Mouse (Mus musculus): ENCODE data around the gene Bmpr1a.
A peak's percentile ranks its signal among the peaks of the same experiment; 100 is the strongest.

Bmpr1a gene

GRCm38 (mm10) chr14:34505309-34505708 is 2.2 kb upstream of the Bmpr1a start:
- no peak for DNase-seq (ENCODE audit: low read depth, low spot score)

- DNase-seq (ENCODE audit: low read depth, low spot score), result no peak
Measured at GRCm38 (mm10) chr14:34504377-34504776, 1.2 kb upstream of the Bmpr1a start.

- no peak for DNase-seq (ENCODE audit: low read depth, low spot score)
Measured at GRCm38 (mm10) chr14:34503759-34504158, 618 bp upstream of the Bmpr1a start.

- DNase-seq (ENCODE audit: low read depth, low spot score), result peak; percentile 82
Measured at GRCm38 (mm10) chr14:34502475-34503324, 441 bp downstream of the Bmpr1a start.

- no peak for DNase-seq (ENCODE audit: low read depth, low spot score)
Measured at GRCm38 (mm10) chr14:34501804-34502474, 1.2 kb downstream of the Bmpr1a start.

GRCm38 (mm10) chr14:34501447-34501803 is 1.7 kb downstream of the Bmpr1a start:
- no peak for DNase-seq (ENCODE audit: low read depth, low spot score)

GRCm38 (mm10) chr14:34500309-34500708 is 2.8 kb downstream of the Bmpr1a start:
- DNase-seq (ENCODE audit: low read depth, low spot score), result no peak

GRCm38 (mm10) chr14:34499664-34500063 is 3.5 kb downstream of the Bmpr1a start:
- DNase-seq (ENCODE audit: low read depth, low spot score), result no peak

GRCm38 (mm10) chr14:34497346-34497745 is 5.8 kb downstream of the Bmpr1a start:
- DNase-seq (ENCODE audit: low read depth, low spot score), result no peak

- no peak for DNase-seq (ENCODE audit: low read depth, low spot score)
Measured at GRCm38 (mm10) chr14:34493682-34494081, 9.5 kb downstream of the Bmpr1a start.

GRCm38 (mm10) chr14:34492688-34493087 is 10.5 kb downstream of the Bmpr1a start:
- DNase-seq (ENCODE audit: low read depth, low spot score), result no peak

GRCm38 (mm10) chr14:34490965-34491364 is 12.2 kb downstream of the Bmpr1a start:
- DNase-seq (ENCODE audit: low read depth, low spot score), result no peak

GRCm38 (mm10) chr14:34489928-34490327 is 13.2 kb downstream of the Bmpr1a start:
- DNase-seq (ENCODE audit: low read depth, low spot score), result no peak

GRCm38 (mm10) chr14:34486169-34486568 is 17.0 kb downstream of the Bmpr1a start:
- DNase-seq (ENCODE audit: low read depth, low spot score), result no peak

- no peak for DNase-seq (ENCODE audit: low read depth, low spot score)
Measured at GRCm38 (mm10) chr14:34483469-34484341, 19.4 kb downstream of the Bmpr1a start.

GRCm38 (mm10) chr14:34471591-34471990 is 31.6 kb downstream of the Bmpr1a start:
- no peak for DNase-seq (ENCODE audit: low read depth, low spot score)

GRCm38 (mm10) chr14:34466291-34466690 is 36.9 kb downstream of the Bmpr1a start:
- no peak for DNase-seq (ENCODE audit: low read depth, low spot score)

GRCm38 (mm10) chr14:34459386-34459785 is 43.8 kb downstream of the Bmpr1a start:
- no peak for DNase-seq (ENCODE audit: low read depth, low spot score)

- DNase-seq (ENCODE audit: low read depth, low spot score), result peak; percentile 50
Measured at GRCm38 (mm10) chr14:34458880-34459279, 44.3 kb downstream of the Bmpr1a start.

GRCm38 (mm10) chr14:34454282-34454681 is 48.9 kb downstream of the Bmpr1a start:
- DNase-seq (ENCODE audit: low read depth, low spot score), result no peak

- no peak for DNase-seq (ENCODE audit: low read depth, low spot score)
Measured at GRCm38 (mm10) chr14:34453648-34454047, 49.5 kb downstream of the Bmpr1a start.

GRCm38 (mm10) chr14:34451872-34452271 is 51.3 kb downstream of the Bmpr1a start:
- no peak for DNase-seq (ENCODE audit: low read depth, low spot score)

All from retina, adult 2 months (tissue).